Mouse (Mus musculus): Measurements from ENCODE around the gene C530008M17Rik. TPM values are rescaled to one million over a fixed set of nuclear protein-coding genes. Genes with fewer than 3 reads are reported as not detected.

Gene C530008M17Rik
- polyA plus RNA-seq, 1 experiment from 2014 or later = 58.5 TPM

DNA sequence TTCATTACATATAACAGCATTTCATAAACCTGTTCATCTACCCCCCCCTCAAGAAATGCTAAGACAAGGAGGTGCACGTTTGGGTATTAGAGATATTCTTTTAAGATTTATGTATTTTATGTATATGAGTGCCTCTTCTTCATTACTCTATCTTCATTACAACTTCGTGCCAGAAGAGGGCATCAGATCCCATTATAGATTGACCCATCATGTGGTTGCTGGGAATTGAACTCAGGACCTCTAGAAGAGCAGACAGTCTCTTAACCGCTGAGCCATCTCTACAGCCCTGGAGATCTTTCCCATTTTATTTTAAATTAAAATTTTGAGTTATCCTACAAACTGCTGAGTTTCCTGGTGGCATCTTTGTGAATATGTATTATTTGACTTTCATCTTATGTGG lies 112.7 kb downstream of the C530008M17Rik start:
- DNase-seq (ENCODE audit: low spot score) (no peak), ATAC-seq (ENCODE audit: low FRiP score) (no peak)
- 72% methylated on average over 3 of the region's 3 CpGs for WGBS
- Histone ChIP-seq H3K27ac (ENCODE audit: low read depth, low read length) (no peak overlapping the region), H3K4me3 (ENCODE audit: low read depth, low read length) (no peak overlapping the region), H3K27me3 (ENCODE audit: control insufficient read depth, insufficient read depth, low read length) (no peaks in the 10 kb centered on the region), H3K4me1 (replicated peaks; ENCODE audit: control insufficient read depth, insufficient read depth, low read length) (no peaks in the 10 kb centered on the region), H3K9ac (ENCODE audit: low read depth, low read length) (no peak overlapping the region), H3K9me3 (ENCODE audit: control insufficient read depth, low read length) (no peaks in the 10 kb centered on the region), H3K4me2 (replicated peaks; ENCODE audit: low read depth, low read length) (no peak overlapping the region), H3K36me3 (ENCODE audit: control insufficient read depth, insufficient read depth, low read length) (no peaks in the 10 kb centered on the region)

DNA sequence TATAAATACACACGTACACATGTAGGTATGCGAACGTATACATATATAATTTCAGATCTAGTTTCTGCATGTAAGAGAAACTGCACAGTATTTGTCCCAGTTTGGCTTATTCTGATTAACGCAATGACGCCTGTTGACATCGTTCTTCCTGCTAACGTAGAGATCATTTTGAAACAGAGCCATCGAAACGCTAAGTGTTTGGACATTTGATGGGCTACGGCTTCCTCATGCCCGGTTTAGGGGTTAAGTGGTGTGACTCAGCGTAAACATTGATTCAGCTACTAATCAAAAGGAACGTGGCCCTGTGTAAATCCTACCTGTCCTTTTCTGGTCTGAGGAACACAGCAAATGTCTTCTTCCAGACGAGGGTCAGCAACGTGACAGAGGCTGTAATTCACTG lies 113.3 kb downstream of the C530008M17Rik start:
- Histone ChIP-seq H3K36me3 (ENCODE audit: control insufficient read depth, insufficient read depth, low read length) (no peaks in the 10 kb centered on the region), H3K27ac (ENCODE audit: low read depth, low read length) (no peak overlapping the region), H3K4me3 (ENCODE audit: low read depth, low read length) (no peak overlapping the region), H3K27me3 (ENCODE audit: control insufficient read depth, insufficient read depth, low read length) (no peaks in the 10 kb centered on the region), H3K9me3 (ENCODE audit: control insufficient read depth, low read length) (no peaks in the 10 kb centered on the region), H3K9ac (ENCODE audit: low read depth, low read length) (no peak overlapping the region), H3K4me2 (replicated peaks; ENCODE audit: low read depth, low read length) (no peak overlapping the region), H3K4me1 (replicated peaks; ENCODE audit: control insufficient read depth, insufficient read depth, low read length) (no peaks in the 10 kb centered on the region)
- DNase-seq (ENCODE audit: low spot score) = no peak
- WGBS = 94% methylated on average over 15 of the region's 15 CpGs
- ATAC-seq (ENCODE audit: low FRiP score) = no peak

DNA sequence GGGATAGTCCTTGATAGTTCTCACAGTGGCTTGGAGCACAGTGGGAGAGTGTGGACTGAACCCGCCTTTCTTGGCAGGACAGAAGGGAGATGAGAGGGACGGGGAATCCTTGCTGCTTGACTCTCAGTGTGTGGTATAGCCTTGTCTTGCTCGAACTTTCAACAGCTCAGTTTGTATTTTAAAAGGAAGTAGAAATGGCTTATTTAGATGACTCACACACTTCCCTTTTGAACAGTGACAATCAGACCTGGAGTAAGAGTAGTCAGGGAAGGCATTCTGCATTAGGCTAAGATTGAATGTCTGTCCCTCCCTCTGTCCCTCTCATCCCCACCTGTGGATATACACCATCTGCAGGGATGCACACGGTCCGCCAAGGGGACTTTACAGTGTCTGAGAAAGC lies 115.1 kb downstream of the C530008M17Rik start:
- ATAC-seq (ENCODE audit: low FRiP score) (no peak), DNase-seq (ENCODE audit: low spot score) (no peak)
- H3K27ac ChIP-seq (ENCODE audit: low read depth, low read length) = no peak overlapping the region
- H3K9ac ChIP-seq (ENCODE audit: low read depth, low read length) = no peak overlapping the region
- no peaks in the 10 kb centered on the region for H3K4me1 ChIP-seq (replicated peaks; ENCODE audit: control insufficient read depth, insufficient read depth, low read length)
- H3K27me3 ChIP-seq (ENCODE audit: control insufficient read depth, insufficient read depth, low read length) = no peaks in the 10 kb centered on the region
- no peaks in the 10 kb centered on the region for H3K9me3 ChIP-seq (ENCODE audit: control insufficient read depth, low read length)
- H3K4me3 ChIP-seq (ENCODE audit: low read depth, low read length) = no peak overlapping the region
- H3K36me3 ChIP-seq (ENCODE audit: control insufficient read depth, insufficient read depth, low read length) = no peaks in the 10 kb centered on the region
- no peak overlapping the region for H3K4me2 ChIP-seq (replicated peaks; ENCODE audit: low read depth, low read length)
- WGBS = 93% methylated on average over 5 of the region's 5 CpGs

DNA sequence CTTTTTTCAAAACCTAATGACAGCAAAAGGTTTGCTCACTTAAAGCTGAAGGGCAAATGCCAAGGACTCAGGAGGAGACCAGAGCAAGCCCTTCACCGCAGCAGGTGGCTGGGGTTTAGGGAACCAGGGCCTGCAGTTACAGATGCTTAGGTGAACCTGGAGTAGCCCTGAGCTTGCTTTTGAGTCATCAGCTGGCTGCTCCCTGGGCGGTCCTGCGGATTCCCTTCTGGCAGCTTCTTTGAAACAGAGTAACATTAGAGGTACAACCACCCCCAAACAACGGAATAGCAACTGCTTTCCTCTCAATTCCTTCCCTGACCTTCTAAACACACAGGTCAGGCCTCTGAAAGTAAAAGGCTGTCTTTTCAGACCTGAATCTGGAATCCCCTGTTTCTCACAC lies 116.5 kb downstream of the C530008M17Rik start:
- no peak overlapping the region for H3K4me3 ChIP-seq (ENCODE audit: low read depth, low read length)
- H3K27me3 ChIP-seq (ENCODE audit: control insufficient read depth, insufficient read depth, low read length) = no peaks in the 10 kb centered on the region
- no peaks in the 10 kb centered on the region for H3K9me3 ChIP-seq (ENCODE audit: control insufficient read depth, low read length)
- DNase-seq (ENCODE audit: low spot score) (no peak), ATAC-seq (ENCODE audit: low FRiP score) (no peak)
- H3K27ac ChIP-seq (ENCODE audit: low read depth, low read length) = no peak overlapping the region
- H3K4me2 ChIP-seq (replicated peaks; ENCODE audit: low read depth, low read length) = no peak overlapping the region
- H3K36me3 ChIP-seq (ENCODE audit: control insufficient read depth, insufficient read depth, low read length) = no peaks in the 10 kb centered on the region
- 52% methylated on average over 4 of the region's 4 CpGs for WGBS
- no peaks in the 10 kb centered on the region for H3K4me1 ChIP-seq (replicated peaks; ENCODE audit: control insufficient read depth, insufficient read depth, low read length)
- no peak overlapping the region for H3K9ac ChIP-seq (ENCODE audit: low read depth, low read length)

DNA sequence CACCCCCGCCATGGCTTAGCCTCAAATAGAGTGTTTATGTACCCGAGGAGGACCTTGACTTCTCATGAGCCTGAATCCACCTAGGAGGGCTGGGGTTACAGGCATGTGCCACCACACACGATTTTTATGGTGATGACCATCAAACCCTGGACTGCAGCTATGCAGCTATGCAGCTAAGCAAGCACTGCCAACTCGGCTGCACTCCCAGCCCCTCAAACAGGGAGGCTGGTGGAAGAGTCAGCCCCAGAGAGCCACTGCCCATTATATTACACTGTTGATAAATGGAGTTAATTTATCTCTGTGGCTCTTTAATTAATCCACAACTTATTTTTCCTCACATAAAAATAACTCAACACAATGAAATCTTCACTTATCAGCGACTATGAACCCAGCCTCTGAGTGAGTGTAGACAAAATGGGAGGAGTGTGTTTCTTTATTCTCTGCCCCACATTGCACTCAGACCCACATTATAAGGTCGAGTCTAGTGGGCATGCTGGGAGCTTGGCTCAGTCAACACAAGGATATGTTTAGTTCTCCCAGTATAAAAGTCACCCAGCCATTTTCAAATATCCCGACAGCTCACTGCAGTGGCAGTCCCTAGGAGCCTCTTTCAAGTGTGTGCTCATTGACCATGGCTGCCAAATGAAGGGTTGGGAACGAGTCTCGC lies 117.3 kb downstream of the C530008M17Rik start:
- no peak overlapping the region for H3K4me3 ChIP-seq (ENCODE audit: low read depth, low read length)
- no peak overlapping the region for H3K4me2 ChIP-seq (replicated peaks; ENCODE audit: low read depth, low read length)
- no peak for ATAC-seq (ENCODE audit: low FRiP score)
- no peaks in the 10 kb centered on the region for H3K4me1 ChIP-seq (replicated peaks; ENCODE audit: control insufficient read depth, insufficient read depth, low read length)
- WGBS = 81% methylated on average over 9 of the region's 9 CpGs
- H3K27me3 ChIP-seq (ENCODE audit: control insufficient read depth, insufficient read depth, low read length) = no peaks in the 10 kb centered on the region
- H3K9ac ChIP-seq (ENCODE audit: low read depth, low read length) = no peak overlapping the region
- DNase-seq (ENCODE audit: low spot score) = no peak
- H3K27ac ChIP-seq (ENCODE audit: low read depth, low read length) = no peak overlapping the region
- no peaks in the 10 kb centered on the region for H3K36me3 ChIP-seq (ENCODE audit: control insufficient read depth, insufficient read depth, low read length)
- H3K9me3 ChIP-seq (ENCODE audit: control insufficient read depth, low read length) = no peaks in the 10 kb centered on the region

DNA sequence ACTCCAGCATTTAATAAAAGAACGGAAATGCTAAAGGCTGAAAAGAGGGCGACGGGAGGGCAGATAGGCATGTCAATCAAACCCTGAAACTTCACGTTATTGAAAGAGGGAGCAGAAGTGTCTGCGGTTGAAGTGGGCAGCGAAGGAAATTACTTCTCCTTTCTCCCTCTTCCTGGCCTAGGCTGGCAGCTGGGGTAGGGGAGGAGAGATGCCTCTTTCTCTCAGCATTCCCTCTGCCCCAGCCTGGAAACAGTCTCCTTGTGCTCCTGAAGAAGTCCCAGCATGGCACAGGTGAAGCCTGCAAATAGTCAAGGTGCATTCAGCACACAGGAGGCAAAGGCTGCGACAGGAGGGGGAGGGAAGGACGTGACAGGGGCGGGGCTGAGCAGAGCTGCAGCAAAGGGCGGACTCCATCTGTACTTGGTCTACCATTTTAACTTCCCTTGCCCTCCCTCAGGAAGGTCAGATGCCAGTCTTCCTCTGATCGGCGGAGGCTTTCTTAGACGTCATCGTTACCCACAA lies 122.8 kb downstream of the C530008M17Rik start:
- peaks cover 4% of the 10 kb centered on the region; the same call in 1 of the 2 replicates for H3K4me1 ChIP-seq (replicated peaks; ENCODE audit: control insufficient read depth, insufficient read depth, low read length)
- ATAC-seq (ENCODE audit: low FRiP score) = no peak
- peak; percentile 18 for DNase-seq (ENCODE audit: low spot score)
- no peak overlapping the region for H3K27ac ChIP-seq (ENCODE audit: low read depth, low read length)
- H3K4me2 ChIP-seq (replicated peaks; ENCODE audit: low read depth, low read length) = no peak overlapping the region
- H3K9ac ChIP-seq (ENCODE audit: low read depth, low read length) = no peak overlapping the region
- H3K4me3 ChIP-seq (ENCODE audit: low read depth, low read length) = no peak overlapping the region
- H3K36me3 ChIP-seq (ENCODE audit: control insufficient read depth, insufficient read depth, low read length) = no peaks in the 10 kb centered on the region
- H3K27me3 ChIP-seq (ENCODE audit: control insufficient read depth, insufficient read depth, low read length) = no peaks in the 10 kb centered on the region
- WGBS = 50% methylated on average over 14 of the region's 14 CpGs
- no peaks in the 10 kb centered on the region for H3K9me3 ChIP-seq (ENCODE audit: control insufficient read depth, low read length)

GRCm38 (mm10) chr5:76781943-76782342 lies 125.6 kb downstream of the C530008M17Rik start:
- WGBS = 75% methylated on average over 13 of the region's 13 CpGs
- Histone ChIP-seq H3K4me1 (replicated peaks; ENCODE audit: control insufficient read depth, insufficient read depth, low read length) (peaks cover 4% of the 10 kb centered on the region; the same call in 1 of the 2 replicates), H3K27me3 (ENCODE audit: control insufficient read depth, insufficient read depth, low read length) (no peaks in the 10 kb centered on the region), H3K36me3 (ENCODE audit: control insufficient read depth, insufficient read depth, low read length) (no peaks in the 10 kb centered on the region), H3K9ac (ENCODE audit: low read depth, low read length) (no peak overlapping the region), H3K4me2 (replicated peaks; ENCODE audit: low read depth, low read length) (no peak overlapping the region), H3K4me3 (ENCODE audit: low read depth, low read length) (no peak overlapping the region), H3K27ac (ENCODE audit: low read depth, low read length) (peak overlapping the region; percentile 82), H3K9me3 (ENCODE audit: control insufficient read depth, low read length) (no peaks in the 10 kb centered on the region)
- DNase-seq (ENCODE audit: low spot score) (no peak), ATAC-seq (ENCODE audit: low FRiP score) (no peak)

DNA sequence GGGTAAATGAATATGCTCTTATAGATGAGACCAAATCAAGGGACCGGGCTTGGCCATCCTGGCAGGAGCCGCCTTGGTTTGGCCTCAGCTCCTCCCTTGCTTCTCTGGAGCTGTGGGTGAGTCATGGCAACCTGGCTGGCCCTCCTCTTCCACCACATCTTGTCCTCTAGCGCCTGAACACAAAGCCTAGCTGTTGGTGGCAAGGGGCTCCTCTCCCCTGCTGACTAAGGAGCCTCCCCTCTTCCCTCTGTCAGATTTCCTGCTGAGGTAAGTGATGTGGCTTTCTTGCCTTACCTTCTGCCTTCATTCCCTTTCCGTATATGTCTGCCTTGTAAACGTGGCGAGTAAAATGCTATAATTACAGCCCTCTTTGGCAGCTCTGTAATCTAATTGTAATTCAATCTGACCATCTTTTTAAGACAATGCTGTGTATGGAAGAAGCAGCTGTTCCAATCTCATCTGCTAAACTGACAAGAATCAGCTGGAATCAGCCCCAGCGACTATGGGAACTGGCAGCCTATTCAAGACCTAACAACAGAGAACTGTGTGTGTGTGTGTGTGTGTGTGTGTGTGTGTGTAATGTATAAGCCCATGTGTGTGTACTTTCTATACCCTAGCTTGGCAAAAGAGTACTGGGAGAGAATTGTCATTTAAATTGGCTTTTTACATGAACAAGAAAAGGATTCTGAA lies 126.2 kb downstream of the C530008M17Rik start:
- peak; percentile 58 for DNase-seq (ENCODE audit: low spot score)
- H3K4me3 ChIP-seq (ENCODE audit: low read depth, low read length) = no peak overlapping the region
- no peaks in the 10 kb centered on the region for H3K36me3 ChIP-seq (ENCODE audit: control insufficient read depth, insufficient read depth, low read length)
- no peak overlapping the region for H3K9ac ChIP-seq (ENCODE audit: low read depth, low read length)
- H3K4me1 ChIP-seq (replicated peaks; ENCODE audit: control insufficient read depth, insufficient read depth, low read length) = peaks cover 4% of the 10 kb centered on the region; the same call in 1 of the 2 replicates
- H3K27ac ChIP-seq (ENCODE audit: low read depth, low read length) = peak overlapping the region; percentile 82
- H3K4me2 ChIP-seq (replicated peaks; ENCODE audit: low read depth, low read length) = no peak overlapping the region
- ATAC-seq (ENCODE audit: low FRiP score) = peak; percentile 89
- WGBS = 43% methylated on average over 7 of the region's 7 CpGs
- no peaks in the 10 kb centered on the region for H3K9me3 ChIP-seq (ENCODE audit: control insufficient read depth, low read length)
- no peaks in the 10 kb centered on the region for H3K27me3 ChIP-seq (ENCODE audit: control insufficient read depth, insufficient read depth, low read length)

DNA sequence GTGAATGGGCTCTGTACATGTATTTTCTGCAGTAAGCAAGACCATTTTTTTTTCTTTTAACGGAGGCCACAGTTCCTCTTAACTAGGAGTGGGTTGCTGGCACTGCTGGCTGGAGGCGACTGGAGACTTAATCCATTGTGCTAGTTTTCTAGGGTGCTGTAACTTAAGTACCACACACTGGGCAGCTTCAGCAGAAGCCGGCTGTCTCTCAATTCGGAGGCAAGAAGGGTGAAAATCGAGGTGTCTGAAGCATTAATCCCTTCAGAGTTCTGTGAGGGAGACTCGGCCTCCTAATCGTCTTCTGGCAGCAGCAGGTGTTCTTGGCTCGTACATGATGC lies 126.8 kb downstream of the C530008M17Rik start:
- no peak overlapping the region for H3K4me2 ChIP-seq (replicated peaks; ENCODE audit: low read depth, low read length)
- ATAC-seq (ENCODE audit: low FRiP score) (peak; percentile 15), DNase-seq (ENCODE audit: low spot score) (no peak)
- no peaks in the 10 kb centered on the region for H3K27me3 ChIP-seq (ENCODE audit: control insufficient read depth, insufficient read depth, low read length)
- H3K27ac ChIP-seq (ENCODE audit: low read depth, low read length) = peak overlapping the region; percentile 40
- H3K4me3 ChIP-seq (ENCODE audit: low read depth, low read length) = no peak overlapping the region
- no peaks in the 10 kb centered on the region for H3K9me3 ChIP-seq (ENCODE audit: control insufficient read depth, low read length)
- no peaks in the 10 kb centered on the region for H3K36me3 ChIP-seq (ENCODE audit: control insufficient read depth, insufficient read depth, low read length)
- H3K9ac ChIP-seq (ENCODE audit: low read depth, low read length) = no peak overlapping the region
- WGBS = 62% methylated on average over 8 of the region's 8 CpGs
- H3K4me1 ChIP-seq (replicated peaks; ENCODE audit: control insufficient read depth, insufficient read depth, low read length) = peaks cover 4% of the 10 kb centered on the region; the same call in 1 of the 2 replicates
